Mouse (Mus musculus) spleen, embryonic (tissue): ENCODE results near the gene Fut7.

Source experiments
- CTCF ChIA-PET: fragments of 350-600 bp; sonication (Branson Sonifier 250); formaldehyde crosslinking; loops from one replicate; lab custom pipeline; 2022; lab: Charles Lee

The Fut7 gene

DNA sequence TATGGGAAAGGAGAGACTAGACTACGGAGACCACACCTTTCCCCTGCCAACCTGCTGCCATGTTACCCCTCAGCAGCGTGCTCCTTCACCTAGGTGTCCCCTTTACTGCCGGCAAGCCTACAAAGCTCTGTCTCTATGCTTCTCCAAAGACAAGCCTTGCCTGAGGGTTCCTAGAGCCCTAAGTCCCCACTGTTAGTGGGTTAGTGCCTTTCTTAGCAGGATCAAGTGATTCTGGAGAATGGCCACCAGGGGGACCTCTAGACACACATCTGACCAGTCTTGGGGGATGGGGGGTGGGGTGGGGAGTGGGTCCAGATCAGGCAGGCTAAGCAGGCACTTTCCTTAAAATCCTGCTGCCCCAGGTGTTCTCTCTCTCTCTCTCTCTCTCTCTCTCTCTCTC lies 1.2 kb upstream of the Fut7 start:
- CTCF ChIA-PET: interaction anchor here (0.6 to 2.0 kb wide), 5 partner anchors 61 to 1137 kb away, joined by 3 to 6 read pairs (median 4); no protein-coding TSS in a partner anchor

- CTCF ChIA-PET: interaction anchor here (0.6 to 2.0 kb wide), 3 partner anchors 46 to 59 kb away, joined by 3 to 6 read pairs (median 3); partner anchors contain the start of genes Ptgds and Uap1l1
These were observed 559 bp downstream of the Fut7 start for GRCm38 (mm10) chr2:25423626-25424025.

GRCm38 (mm10) chr2:25425481-25425880 lies 2.4 kb downstream of the Fut7 start:
- CTCF ChIA-PET: interaction anchor here (1.3 kb wide), 1 partner anchor 41 kb away, joined by 3 read pairs; no protein-coding TSS in a partner anchor

GRCm38 (mm10) chr2:25426721-25427191 lies 3.7 kb downstream of the Fut7 start:
- CTCF ChIA-PET: interaction anchor here (0.7 kb wide), 1 partner anchor 21 kb away, joined by 4 read pairs; no protein-coding TSS in a partner anchor

DNA sequence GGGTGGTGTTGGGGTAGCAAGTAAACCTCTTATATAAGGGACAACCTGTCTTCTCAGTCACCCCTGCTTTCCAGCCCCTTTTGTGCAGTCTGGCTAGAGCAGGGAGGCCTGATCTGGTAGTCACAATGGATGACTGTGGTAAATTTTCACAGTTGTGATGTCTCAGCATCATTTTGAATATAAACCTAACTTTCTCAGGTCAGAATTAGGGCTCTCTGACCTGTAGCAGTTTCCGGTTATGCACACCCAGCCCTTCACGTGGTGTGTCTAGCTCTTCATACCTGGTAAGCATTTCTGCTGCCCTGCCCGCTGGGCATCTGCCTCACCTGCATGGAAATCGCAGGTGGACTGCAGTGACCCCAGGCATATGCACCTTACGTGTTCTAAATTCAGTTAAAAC lies 4.2 kb downstream of the Fut7 start:
- CTCF ChIA-PET: interaction anchor here (0.7 kb wide), 1 partner anchor 22 kb away, joined by 4 read pairs; no protein-coding TSS in a partner anchor

- CTCF ChIA-PET: no interaction called here
These were observed 5.6 kb downstream of the Fut7 start, which contains the start of gene Abca2 for GRCm38 (mm10) chr2:25428442-25429236. Gene Abca2 (plus strand): TSS chr2:25428703.

GRCm38 (mm10) chr2:25429435-25430180 lies 6.5 kb downstream of the Fut7 start:
- CTCF ChIA-PET: no interaction called here

- CTCF ChIA-PET: no interaction called here
These were observed 7.5 kb downstream of the Fut7 start for GRCm38 (mm10) chr2:25430395-25431233.

GRCm38 (mm10) chr2:25431308-25431855 lies 8.3 kb downstream of the Fut7 start:
- CTCF ChIA-PET: no interaction called here

- CTCF ChIA-PET: no interaction called here
These were observed 9.4 kb downstream of the Fut7 start for GRCm38 (mm10) chr2:25432326-25433098.

DNA sequence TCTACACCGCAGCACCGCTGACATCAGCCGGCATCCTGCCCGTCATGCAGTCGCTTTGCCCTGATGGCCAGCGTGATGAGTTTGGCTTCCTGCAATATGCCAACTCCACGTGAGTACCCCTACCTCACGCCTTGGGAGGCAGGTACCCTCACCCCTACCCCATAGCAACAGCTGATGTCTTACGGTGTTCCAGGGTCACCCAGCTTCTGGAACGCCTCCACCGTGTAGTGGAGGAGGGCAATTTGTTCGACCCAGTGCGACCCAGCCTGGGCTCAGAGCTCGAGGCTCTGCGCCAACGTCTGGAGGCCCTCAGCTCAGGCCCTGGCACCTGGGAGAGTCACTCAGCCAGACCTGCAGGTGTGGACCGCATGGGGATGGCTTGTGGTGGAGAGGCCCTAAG lies 10.0 kb downstream of the Fut7 start:
- CTCF ChIA-PET: no interaction called here

DNA sequence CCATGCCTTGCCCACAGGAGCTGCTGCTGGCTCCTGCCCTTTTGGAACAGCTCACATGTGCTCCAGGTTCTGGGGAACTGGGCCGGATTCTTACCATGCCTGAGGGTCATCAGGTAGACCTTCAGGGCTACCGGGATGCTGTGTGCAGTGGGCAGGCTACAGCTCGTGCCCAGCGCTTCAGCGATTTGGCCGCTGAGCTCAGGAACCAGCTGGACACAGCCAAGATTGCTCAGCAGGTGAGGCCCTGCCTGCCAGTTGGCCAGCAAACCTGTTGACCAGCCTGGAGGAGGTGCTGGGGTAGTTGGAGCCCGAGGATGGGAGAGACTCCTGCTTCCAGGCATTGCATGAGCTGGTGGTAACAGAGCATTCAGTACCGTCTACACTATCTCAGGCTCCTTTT lies 11.2 kb downstream of the Fut7 start:
- CTCF ChIA-PET: no interaction called here

DNA sequence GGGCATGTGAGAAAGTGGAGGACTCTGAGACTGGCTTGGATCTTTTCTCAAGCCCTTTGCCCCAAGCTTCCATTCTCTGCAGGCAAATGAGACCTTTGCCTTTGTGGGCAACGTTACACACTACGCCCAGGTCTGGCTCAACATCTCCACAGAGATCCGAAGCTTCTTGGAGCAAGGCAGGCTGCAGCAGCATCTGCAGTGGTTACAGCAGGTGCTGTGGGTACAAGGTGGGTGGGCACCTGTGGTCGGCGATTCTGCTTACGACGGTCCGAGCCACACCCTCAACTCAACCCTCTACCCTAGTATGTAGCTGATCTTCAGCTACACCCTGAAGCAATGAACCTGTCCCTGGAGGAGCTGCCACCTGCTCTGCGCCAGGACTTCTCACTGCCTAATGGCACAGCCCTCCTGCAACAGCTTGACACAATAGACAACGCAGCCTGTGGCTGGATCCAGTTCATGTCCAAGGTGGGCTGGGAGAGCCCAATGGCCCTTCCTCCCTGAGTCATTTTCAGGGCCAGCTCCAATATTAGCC lies 13.3 kb downstream of the Fut7 start:
- CTCF ChIA-PET: no interaction called here

GRCm38 (mm10) chr2:25441067-25441466 lies 18.0 kb downstream of the Fut7 start:
- CTCF ChIA-PET: no interaction called here

- CTCF ChIA-PET: no interaction called here
These were observed 19.6 kb downstream of the Fut7 start for GRCm38 (mm10) chr2:25442682-25443081.

- CTCF ChIA-PET: interaction anchor here (0.5 kb wide), 1 partner anchor 103 kb away, joined by 7 read pairs; no protein-coding TSS in a partner anchor
These were observed 28.0 kb downstream of the Fut7 start for GRCm38 (mm10) chr2:25450853-25451647.

DNA sequence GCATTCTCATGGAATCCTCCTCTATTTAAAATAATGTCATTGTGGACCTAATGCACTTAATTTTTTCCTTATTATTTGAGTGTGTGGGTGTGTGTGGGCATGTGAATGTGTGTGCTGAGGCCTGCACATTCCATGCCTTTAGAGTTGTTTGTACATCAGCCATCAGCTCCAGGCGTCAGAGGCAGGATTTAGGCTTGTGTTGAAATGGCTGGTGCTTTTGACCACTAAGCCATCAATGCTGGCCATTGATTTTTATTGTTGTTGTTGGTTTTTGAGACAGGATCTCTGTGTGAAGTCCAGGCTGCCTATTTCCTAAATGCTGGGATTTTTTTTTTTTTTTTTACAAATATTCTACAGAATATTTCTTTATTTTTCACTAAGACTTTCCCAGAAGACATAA lies 29.9 kb downstream of the Fut7 start:
- CTCF ChIA-PET: interaction anchor here (0.6 to 0.7 kb wide), 2 partner anchors 92 to 121 kb away, joined by 6 to 9 read pairs; partner anchors contain the start of gene Mamdc4

- CTCF ChIA-PET: interaction anchor here (0.6 kb wide), 1 partner anchor 16 kb away, joined by 3 read pairs; no protein-coding TSS in a partner anchor
These were observed 33.3 kb downstream of the Fut7 start, which contains the start of gene Clic3 for GRCm38 (mm10) chr2:25456205-25456953. Gene Clic3 (plus strand): TSS chr2:25456838.
